In the genomic region with DNA sequence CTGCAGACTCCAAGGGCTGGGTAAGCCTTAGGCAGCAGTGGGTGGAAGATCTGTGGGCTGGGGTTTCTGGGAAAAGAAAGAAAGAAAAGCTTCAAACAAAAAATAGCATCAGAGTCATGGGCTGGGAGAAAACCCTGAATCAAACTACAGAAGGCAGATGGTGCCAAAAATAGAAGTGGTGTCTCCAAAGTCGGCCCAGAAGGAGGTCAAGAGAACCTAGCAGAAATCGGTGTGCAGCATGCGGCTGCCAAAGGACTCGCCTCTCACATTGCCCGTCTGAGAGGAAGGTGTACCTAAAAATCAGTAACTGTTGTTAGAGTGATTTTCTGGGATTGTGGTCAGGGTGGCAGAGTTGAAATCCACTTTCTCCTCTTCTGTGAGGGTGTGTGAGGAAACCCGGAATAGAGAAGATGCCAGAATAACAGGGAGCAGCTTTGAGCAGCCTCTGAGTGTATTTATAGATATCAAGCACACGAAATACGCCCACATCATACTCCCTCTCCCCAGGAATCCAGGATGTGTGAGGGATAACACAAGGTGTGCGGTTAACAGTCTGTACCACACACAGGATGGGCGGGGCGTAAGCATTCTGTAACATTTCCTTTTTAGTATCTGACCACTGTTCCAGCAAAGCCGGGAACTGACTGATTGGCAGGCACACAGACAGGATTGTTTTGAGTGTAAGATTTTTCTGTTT, we compare ENCODE assay signal across 9 mouse cellular contexts. TPM values are rescaled to one million over a fixed set of nuclear protein-coding genes. Genes with fewer than 3 reads are reported as not detected.
DNase-seq lines count a peak whose midpoint lies in the region; ATAC-seq lines count a peak whose summit lies in the region.
"Had no signal": no experiment of that assay in that cellular context is flagged by ENCODE, and none has a peak within 500 bp of the region (broad histone marks: within the 10 kb centered on the region; RNA-seq: fewer than 3 reads in every experiment).

No protein-coding gene starts in this region.

- no peak overlapping the region for H3K4me3 ChIP-seq in intestine, embryonic 16.5 days (ENCODE audit: low read length)
- H3K4me3 ChIP-seq: liver, embryonic 13.5 days had no signal

- no peaks in the 10 kb centered on the region for H3K9me3 ChIP-seq in intestine, embryonic 16.5 days (ENCODE audit: control insufficient read depth, low read length)
- H3K9me3 ChIP-seq: liver, embryonic 13.5 days had no signal

- no peaks in the 10 kb centered on the region for H3K27me3 ChIP-seq in intestine, embryonic 16.5 days (replicated peaks; ENCODE audit: control insufficient read depth, insufficient read depth, low read length)
- H3K27me3 ChIP-seq: liver, embryonic 13.5 days had no signal

- H3K4me1 ChIP-seq in intestine, embryonic 16.5 days (ENCODE audit: control insufficient read depth, insufficient read depth, low read length): no peaks in the 10 kb centered on the region
- H3K4me1 ChIP-seq: liver, embryonic 13.5 days had no signal

- H3K27ac ChIP-seq in intestine, embryonic 16.5 days (ENCODE audit: low read length): no peak overlapping the region
- H3K27ac ChIP-seq: liver, embryonic 13.5 days had no signal

- no peaks in the 10 kb centered on the region for H3K36me3 ChIP-seq in intestine, embryonic 16.5 days (ENCODE audit: control insufficient read depth, insufficient read depth, low read length)
- H3K36me3 ChIP-seq: liver, embryonic 13.5 days had no signal

- DNase-seq in layer of hippocampus, adult 11-12 months (ENCODE audit: low spot score): peak; percentile 55
- DNase-seq in layer of hippocampus, postnatal 10 days (ENCODE audit: low spot score in 2 of 2): no peak
- peak; percentile 31 to 58 for DNase-seq in cerebellum, postnatal 36 days
- peak; percentile 38 to 62 for DNase-seq in layer of hippocampus, adult 8-10 months (ENCODE audit: low spot score in 2 of 2)
- DNase-seq in naive thymus-derived CD4-positive, alpha-beta T cell, adult 2 months (ENCODE audit: low read depth): peak; percentile 50
- no peak for DNase-seq in adrenal gland, postnatal 14 days
- no peak for DNase-seq in spleen, postnatal 14 days (ENCODE audit: low spot score in 2 of 2)
- DNase-seq: liver, embryonic 13.5 days had no signal

- 74% methylated on average over 12 of the region's 12 CpGs for WGBS in intestine, embryonic 16.5 days

- H3K4me2 ChIP-seq in intestine, embryonic 16.5 days (ENCODE audit: low read depth, low read length): no peak overlapping the region
- H3K4me2 ChIP-seq: liver, embryonic 13.5 days had no signal

- ATAC-seq in intestine, embryonic 16.5 days: no peak

- H3K9ac ChIP-seq in intestine, embryonic 16.5 days (ENCODE audit: low read depth, low read length): no peak overlapping the region
- H3K9ac ChIP-seq: liver, embryonic 13.5 days had no signal

RNA-seq across cellular contexts. Expression of a gene that starts 21.8 kb away (rescaled TPM):
- 100 to 1,000 TPM; 193 to 203 TPM for total RNA-seq in layer of hippocampus, postnatal 10 days (2021)
- total RNA-seq in layer of hippocampus, adult 8-10 months (2022): 100 to 1,000 TPM; 235 to 318 (median 267) TPM
- total RNA-seq in adrenal gland, postnatal 14 days (2021): 47.2 and 48.8 TPM in 2 replicates
- 5.1 and 5.6 TPM in 2 replicates for polyA plus RNA-seq in intestine, embryonic 16.5 days (2015; fragmentation: Nextera tagmentation; extraction: Ambion mirVana)

Comparison
In these comparisons a context has a peak if more than half of its experiments do, and no peak if none do; other contexts are left out.
1. DNase-seq: peak in layer of hippocampus, adult 11-12 months (single experiment), cerebellum, postnatal 36 days (2 of 2), layer of hippocampus, adult 8-10 months (2 of 2) and naive thymus-derived CD4-positive, alpha-beta T cell, adult 2 months (single experiment); none in layer of hippocampus, postnatal 10 days (0 of 2), adrenal gland, postnatal 14 days (single experiment) and spleen, postnatal 14 days (0 of 2).